Mouse (Mus musculus): Measurements from ENCODE around the gene Khk.

- TF ChIP-seq EP300 (IDR thresholded peaks at IDR 0.05; ENCODE audit: low read depth) = no peak
- no peak for TF ChIP-seq CTCF (IDR thresholded peaks at IDR 0.05; ENCODE audit: low read depth)
Observed at GRCm38 (mm10) chr5:30969440-30969839, 48.2 kb downstream of the Khk start.

Data from heart, postnatal 0 days (tissue).